Mouse (Mus musculus) lung, adult 18-20 months (tissue): ENCODE measurements around the gene Arhgef9.

Experiments used
- DNase-seq, 2 experiments: peaks; one replicate each; pipeline ENCODE4 v3.0.0; 2022; ENCODE audit warnings: mixed read lengths in 2 of 2

Gene Arhgef9

DNA sequence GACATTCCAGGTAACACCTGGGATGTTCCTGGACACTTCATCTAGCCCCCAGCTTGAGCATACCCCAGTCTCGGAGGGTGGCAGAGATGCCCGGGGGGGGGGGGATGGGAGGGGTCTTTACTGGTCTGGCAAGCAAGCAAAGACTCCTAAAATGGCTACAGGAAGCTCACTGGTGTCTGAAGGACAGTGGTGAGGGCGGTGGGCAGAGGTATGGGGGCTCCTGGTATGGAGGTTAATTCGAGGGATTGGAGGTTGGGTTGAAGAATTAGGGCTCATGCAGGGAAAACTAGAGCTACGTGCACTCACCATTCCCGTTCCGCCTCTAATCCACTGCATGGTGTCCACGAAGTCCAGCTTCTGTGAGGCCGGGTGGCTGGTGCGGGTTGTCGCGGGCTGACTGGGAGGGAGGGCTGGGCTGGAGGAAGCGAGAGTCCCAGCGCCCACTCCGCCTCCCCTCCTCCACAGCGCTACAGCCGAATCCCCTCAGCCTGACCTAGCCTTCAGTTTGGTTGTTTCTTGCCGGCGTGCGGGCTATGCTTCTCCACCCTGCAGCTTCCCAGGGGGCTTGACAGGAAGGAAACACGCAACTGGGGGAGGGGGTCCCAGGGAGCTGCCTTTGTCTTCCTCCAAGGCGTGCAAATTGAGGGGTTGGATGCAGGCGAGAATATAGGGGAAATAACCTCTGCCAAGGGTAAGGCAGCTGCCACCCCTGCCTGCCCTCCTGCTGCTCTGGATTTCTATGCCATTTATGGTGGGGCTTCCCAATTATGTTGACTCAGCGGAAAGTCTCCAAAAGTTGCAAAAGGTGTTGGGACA lies at the start of gene Arhgef9:
TSS of gene Arhgef9 (minus strand) at position 753 of the 816 bp plus-strand sequence.
- no peak for DNase-seq

DNA sequence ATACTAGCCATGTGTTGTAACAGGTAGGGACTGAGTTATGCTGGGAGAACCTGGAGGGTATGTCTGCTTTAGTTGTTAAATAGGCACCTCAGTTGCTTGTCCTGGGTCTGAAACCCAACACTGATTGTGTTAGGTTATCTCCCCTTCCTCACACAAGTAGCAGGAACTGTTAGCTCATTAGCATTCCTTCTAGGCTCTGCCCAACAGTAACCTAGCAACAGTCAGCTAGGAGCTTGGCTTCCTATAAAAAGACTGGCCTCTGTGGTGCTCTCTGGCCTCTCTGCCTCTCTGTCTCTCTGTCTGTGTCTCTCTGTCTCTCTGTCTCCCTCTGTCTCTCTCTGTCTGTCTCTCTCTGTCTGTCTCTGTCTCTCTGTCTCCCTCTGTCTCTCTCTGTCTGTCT lies 42.2 kb upstream of the Arhgef9 start:
- no peak for DNase-seq

DNA sequence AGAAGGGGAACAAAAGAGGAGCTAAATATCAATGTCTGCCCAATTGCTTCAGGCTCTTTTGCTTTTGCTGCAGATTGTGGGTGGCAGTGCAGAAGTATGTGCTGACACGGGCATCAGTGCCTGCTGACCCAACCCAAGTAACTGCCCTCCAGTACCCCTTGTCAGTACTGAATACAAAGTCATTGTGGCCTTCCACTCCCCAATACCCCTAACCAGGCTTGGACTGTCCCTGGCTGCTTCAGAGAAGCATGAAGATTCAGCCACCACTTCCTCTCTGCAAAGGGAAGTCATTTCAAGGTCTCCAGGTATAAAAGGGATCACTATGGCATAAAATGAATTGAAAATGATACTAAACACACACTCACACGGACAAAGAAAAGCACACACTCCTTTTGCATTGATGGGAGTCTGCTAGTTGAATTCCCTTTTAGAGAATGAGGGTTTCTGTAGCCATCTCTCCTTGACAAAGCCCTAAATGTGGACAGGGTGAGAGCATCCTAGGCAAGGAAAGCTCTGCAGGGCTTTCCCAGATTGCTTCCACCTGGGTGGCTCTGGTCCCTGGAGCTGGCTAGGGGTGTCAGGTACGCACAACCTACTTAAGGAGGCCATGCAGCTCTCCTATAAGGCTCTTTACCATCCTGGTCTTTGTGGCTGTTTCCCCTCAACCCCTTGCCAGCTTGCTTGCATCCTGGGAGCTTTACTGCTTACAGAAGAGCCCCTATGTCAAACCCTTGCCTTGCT lies 1.1 kb downstream of the Arhgef9 start:
- DNase-seq, result no peak

DNA sequence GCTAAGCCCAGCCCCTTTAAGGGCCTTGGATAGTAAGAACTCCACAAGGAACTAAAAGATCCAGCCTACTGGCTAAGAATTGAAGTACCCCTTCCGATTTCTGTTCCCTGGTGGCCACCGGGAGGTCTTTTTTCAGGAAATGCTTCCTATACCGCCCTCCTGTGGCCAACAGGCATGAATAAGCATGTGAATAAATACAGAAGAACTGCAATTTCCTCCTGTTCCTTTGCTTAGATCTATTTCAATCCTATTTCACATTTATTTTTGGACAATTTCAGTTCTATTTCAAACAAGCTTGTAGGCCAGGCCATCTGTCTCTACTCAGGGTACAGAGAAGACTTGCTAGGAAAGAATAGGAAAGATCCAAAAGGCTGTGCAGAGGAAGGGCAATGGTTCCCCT lies 20.7 kb downstream of the Arhgef9 start:
- peak in 1 of 2 experiments; percentile 10 for DNase-seq

DNA sequence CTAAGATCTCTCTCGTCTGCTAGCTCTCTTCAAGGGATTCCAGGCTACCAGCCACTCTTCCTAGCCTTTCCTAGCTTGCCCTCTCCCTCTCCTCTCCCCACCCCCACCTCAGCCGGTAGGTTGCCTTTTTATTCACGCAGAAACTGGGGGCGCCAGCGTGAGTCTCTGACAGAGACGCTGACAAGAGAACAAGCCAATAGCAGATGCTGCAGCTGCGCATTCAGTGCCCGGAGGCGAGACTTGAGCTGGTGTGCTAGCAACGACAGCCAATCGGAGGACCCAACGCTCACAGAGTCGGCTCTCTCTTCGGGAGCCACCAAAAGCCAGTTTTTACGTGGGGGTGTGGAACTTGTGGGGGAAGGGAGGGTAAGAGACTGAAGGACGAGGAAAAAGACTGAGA lies 30.3 kb downstream of the Arhgef9 start:
- DNase-seq, result peak; percentile 84 to 88

DNA sequence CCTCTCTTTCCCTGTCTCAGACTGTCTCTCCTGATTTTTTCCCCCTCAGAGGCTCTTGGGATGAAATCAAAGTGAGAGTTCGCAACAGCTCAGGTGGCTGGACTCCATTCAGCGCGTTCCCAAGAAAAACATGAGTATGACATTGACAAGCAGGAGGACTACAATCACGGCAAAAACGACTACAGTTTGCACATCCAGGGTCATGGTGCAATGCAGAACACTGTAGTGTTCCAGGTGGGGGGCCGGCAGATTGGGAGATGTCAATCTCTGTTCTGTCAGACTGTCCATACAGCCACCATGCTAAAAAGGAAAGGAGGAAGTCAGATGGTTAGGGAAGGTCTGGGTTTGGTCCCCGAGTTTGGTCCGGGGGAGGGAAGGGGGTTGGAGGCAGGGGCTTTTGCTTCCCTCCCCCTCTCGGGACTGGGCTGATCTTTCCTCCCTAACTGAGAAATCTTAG lies 31.0 kb downstream of the Arhgef9 start:
- DNase-seq, result peak in 1 of 2 experiments; percentile 1

DNA sequence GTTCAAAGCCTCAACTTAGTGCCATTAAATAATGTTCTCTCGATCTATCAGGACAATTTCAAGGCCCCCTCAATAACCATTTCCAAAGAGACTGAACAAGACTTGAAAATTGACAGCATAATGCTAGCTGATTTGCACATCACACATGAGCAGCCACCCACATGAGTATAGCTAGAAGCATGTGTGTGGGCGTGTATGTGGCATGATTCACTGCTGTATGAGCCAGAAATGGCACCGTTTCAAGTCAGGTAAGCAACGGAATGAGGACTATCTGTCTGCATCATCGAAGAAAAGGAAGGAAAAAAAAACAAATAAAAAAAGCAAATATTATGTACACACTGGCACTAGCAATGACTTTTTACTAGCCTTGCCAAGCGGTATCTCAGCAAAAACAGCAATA lies 32.5 kb downstream of the Arhgef9 start:
- no peak for DNase-seq

DNA sequence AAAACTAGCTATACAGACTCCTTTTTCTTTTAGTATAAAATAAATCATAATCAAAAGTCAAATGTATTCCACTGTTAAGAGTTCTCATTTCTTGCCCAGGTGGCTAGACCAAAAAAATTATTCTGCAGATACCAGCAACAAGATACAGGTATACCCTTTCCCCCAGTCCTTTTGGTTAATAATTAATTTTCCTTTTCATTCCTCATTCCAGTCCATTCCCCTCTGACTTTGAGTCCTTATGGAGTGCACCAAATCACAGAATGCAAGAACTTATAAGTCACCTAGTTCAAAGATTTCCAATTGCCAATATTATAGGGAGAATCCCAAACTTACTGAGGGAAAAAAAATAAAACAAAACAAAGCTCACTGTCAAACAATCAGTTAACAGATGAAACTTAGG lies 33.2 kb downstream of the Arhgef9 start:
- DNase-seq, result no peak

DNA sequence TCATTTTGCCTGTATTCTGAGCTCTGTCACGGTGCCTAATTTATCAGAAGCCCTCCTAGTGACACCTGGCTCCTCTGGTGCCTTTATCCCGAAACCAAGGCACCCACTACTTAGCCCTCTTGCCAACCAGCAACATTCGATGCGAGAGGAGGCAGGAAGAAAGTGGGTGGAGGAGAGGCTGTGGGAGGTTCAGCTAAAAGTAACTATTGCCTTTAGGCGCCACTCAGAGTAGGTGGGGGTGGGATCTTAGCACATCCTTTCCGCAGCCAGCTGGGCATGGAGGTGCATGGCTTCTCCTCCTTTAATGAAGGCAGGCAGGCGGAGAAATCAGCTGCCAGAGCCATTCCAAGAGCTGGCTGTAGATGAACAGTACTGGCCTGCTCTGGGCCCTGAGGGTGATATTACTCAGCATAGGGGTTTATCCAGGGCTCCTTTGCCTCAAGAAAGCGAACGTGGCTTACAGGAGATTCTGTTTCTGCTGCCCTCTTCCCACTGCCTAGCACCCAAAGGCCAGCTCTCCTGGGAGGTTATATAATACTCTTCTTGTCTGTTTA lies 39.7 kb downstream of the Arhgef9 start:
- no peak for DNase-seq

DNA sequence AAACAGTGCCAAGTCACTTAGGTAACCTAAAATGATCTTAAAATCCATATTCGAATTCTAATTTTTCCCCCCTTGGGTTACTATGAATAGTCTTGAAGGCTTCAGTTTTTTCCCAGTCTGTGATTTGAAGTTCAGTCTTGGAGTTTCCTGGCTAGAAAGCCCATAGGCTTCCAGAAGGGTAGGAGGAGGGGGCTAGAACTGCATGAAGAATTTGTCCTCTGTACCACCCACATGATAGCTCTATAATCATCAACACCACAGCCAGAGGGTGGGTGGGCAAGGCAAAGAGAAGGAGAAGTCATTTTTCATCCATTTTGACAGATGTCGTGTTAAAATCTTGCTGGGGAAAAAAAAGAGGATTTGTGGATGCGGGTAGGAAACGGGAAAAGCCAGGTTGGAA lies 58.0 kb downstream of the Arhgef9 start:
- DNase-seq, result no peak

DNA sequence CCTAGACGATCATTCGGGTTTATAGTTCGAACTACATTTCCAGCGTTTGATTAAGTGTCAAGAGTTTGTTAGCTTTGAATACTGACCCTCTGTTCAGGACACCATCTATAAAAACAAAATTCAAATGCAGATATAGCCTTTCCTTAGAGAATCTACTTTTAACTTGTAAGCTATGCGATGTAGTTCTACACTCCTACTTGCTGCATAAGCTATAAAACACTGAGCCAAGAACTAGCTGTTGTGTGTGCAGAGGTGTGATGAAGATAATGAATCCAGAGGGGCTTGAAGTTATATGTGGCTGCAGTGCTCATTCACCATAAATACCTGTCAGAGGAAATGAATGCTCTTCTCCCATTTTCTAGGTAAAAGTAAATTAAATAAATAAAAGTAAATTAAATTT lies 63.2 kb downstream of the Arhgef9 start:
- DNase-seq, result no peak

DNA sequence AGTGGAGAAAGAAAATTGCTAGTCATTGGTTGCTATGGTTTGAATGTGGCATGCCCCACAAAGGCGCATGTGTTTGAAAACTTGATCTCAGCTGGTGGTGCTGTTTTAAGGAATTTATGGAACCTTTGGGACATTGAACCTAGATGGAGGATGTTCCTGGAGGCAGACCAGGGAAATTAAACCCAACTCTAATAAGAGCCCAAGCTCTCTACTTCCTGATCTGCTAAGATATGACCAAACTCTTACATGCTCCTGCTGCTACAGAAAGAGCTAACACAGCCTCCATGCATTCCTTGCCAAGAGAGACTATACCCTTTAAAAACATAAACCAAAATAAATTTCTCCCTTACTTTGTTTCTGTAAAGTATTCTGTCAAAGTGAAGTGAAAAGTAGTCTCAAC lies 63.7 kb downstream of the Arhgef9 start:
- DNase-seq, result no peak

DNA sequence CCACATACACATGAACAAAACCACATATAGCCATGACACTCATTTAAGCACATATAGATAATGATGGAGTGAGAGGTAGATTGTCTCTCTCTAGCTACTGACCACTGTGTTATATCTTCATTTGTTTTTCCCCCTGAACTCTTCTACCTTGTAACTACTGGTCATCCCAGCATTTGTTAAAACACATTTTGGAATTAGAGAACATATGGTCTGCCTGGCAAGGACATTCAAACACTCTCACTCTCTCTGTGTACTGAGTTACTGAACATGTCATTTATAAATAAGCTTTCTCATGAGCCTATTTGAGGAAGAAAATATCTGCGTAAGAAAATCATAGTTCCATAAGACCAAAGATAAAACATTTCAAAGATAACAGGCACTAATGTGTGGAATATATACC lies 64.9 kb downstream of the Arhgef9 start:
- no peak for DNase-seq

DNA sequence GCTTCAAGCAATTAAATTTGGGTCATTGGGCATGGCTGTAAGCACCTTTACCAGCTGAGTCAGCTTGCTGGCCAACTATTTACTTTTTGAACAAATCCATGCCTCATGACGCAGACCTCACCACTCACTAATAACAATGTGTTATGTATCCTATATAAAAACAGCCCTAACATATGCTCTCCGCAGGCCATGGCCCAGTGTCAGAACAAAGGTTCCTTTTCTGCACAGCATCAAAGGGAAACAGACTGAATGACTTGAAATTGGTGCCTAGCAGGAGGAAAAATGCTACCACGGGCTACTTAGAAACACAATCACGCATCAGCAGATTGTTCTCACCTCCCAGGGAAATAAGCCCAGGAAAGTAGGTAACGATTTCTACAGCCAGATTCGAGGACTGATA lies 73.2 kb downstream of the Arhgef9 start:
- no peak for DNase-seq

DNA sequence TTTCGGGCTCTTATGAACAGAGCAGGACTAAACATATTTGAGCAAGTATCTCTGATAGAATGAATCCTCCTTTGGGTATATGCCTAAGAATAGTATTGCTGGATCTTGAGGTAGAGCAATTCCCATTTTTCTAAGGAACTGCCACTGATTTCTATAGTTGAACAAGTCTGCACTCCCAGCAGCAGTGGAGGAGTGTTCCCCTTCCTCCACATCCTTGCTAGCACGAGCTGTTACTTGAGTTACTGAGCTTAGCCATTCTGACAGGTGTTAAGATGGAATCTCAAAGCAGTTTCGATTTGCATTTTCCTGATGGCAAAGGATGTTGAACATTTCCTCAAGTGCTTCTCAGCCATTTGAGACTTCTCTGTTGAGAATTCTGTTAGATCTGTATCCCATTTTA lies 92.3 kb downstream of the Arhgef9 start:
- DNase-seq, result no peak

DNA sequence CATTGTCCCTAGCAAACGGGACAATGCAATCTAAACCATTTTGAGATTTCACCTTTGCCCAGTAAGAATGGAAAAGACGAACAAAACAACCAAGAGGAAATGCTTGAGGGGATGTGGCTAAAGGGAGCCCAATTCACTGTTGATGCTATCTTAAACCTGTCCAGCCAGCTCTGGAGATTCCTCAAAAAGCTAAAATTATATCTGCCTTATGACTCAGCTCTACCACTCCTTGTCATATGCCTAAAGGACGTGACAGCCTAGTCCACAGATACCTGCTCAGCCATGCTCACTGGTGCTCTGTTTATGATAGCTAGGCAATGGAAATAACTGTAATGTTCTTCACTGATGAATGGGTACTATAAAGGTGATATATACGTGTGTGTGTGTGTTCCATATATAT lies 109.0 kb downstream of the Arhgef9 start:
- no peak for DNase-seq

DNA sequence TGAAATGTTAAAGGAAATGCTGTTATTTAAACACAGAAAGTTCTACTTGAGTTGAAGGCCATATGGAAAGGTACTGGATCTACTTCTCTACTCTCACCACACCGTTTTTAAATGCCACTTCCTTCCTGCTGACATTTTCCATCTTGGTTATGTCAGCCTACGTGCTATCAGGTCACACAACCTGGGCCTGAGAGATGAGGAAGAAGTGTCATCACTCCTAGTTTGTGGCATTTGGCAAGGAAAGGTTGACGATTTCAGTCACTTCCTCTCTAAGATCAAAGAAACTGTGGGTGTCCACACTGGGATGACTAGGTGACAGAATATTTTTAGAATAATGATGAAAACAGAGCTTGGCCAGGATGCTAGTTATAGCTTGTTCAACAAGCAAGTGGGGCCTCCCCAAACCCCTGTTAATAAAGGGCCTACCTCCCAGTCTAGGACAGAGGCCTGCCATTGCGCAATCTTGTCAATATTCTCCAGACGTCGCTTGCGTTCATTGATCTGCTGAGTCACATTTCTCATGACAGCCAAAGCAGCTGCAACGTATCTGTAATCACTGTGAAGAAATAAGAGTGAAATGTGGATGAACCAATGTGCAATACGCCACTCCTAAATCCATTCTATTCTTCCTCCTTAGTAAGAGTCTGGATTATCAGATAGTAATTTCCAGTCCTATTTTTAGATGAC lies 119.5 kb downstream of the Arhgef9 start:
- peak; percentile 2 to 10 for DNase-seq

DNA sequence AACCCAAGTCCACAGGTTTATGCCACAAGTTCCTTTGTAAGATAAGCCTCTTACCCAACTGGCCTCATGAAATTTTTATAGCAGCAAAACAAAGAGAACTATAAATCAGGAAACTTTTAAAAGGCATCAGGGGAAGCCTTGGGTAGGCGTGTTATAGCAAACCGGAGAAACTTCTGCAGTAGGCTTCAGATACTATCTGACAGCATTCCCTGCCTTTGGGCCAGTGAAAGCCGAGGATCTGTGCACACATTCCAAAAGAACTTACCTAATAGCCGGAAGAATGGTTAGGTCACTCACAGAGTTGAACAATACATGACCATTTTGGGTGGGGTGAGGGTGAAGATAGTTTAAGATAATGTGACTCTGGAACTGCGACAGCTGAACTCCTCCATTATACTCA lies 168.7 kb downstream of the Arhgef9 start:
- DNase-seq, result no peak

DNA sequence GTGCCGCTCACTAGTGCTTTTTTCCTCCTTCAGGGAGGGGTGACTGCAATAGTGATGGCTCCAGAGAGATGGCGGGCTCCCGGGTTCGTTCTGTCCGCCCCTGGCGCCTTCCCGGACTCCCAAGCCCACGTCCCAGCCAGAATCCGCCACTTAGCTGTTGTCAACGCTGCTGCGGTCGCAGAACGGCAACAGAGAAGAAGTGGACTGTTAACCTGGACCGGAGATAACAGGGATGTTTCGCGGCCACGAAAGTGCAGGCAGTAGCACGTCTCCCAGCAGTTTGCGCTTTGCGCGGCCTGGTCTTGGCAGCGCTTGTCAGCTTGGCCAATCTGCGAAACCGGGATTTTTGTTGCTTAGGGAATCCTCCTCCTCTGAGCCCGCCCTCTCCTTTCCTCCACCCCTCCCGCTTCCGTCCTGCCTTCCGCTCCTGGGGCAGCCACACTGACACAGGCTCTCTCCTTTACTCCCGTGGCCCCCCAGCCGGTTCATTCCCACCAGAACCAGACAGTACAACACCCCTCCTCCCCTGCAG lies 170.2 kb downstream of the Arhgef9 start, which contains the start of gene Spin4:
TSS of gene Spin4 (minus strand) at position 322 of the 532 bp plus-strand sequence.
- peak; percentile 77 to 80 for DNase-seq

DNA sequence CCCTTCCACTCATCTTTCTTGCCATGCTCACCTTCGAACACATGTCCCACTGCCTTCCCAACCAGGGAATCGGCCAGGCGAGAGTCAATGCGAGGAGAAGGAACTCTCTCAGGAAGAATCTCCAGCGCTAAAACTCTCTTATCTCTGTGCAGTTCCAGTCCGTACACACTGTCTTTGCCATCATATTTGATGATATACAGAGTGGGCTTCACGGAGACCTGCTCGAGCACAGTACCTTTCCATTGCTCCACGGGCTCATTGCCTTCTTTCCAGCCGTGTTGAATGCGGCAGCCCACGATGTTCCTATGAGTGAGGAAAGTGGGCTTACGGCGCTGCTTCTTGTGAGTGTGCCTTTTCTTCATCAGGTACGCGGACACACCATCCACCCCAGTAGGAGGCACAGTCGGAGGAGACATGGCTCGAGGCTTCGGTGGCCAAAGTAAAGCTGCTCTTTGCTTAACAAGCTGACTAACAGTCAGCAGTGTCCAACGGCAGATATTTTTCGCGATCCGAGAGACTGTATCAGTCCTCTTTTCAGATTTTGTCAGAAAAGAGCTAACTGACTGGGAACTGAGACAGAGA lies 170.8 kb downstream of the Arhgef9 start:
- peak in 1 of 2 experiments; percentile 5 for DNase-seq

DNA sequence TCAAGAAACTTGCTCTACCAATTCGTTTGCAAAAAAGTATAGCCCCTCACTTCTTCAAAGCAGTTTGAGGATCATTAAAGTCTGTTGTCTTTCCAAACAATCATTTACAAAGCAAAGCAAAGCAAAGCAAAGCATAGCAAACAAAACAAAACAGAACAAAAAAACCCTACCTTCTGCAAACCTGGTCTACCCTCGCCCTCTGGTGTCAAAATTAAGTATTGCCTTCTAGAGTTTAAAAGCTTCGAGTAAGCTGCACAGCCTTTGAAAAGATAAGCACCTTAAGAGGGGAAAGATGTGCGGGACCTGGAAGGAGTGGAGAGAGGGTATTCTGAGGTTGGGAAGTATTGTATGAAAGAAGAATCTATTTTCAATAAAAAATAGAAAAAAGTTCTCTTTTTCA lies 184.6 kb downstream of the Arhgef9 start:
- no peak for DNase-seq
